Mouse (Mus musculus) limb, embryonic 12.5 days (tissue): ENCODE data around the gene Nudt1. TPM values are rescaled to one million over a fixed set of nuclear protein-coding genes. Genes with fewer than 3 reads are reported as not detected.

Source experiments
- ATAC-seq: fragments of 200-750 bp; cut with Nextera tagmentation; 2 replicates; pipeline ENCODE4 v1.8.0; 2017; ENCODE audit warnings: low read depth, moderate TSS enrichment; ENCODE audit not compliant: insufficient number of reproducible peaks, insufficient read depth, low FRiP score, low TSS enrichment
- H3K27ac ChIP-seq: fragments of 300-500 bp; sonication (generic); 2 replicates; pipeline ENCODE4 v1.5.1; 2016; ENCODE audit warnings: mild to moderate bottlenecking, moderate library complexity
- H3K27me3 ChIP-seq: fragments of 300-500 bp; sonication (generic); 2 replicates; pipeline ENCODE4 v1.6.1; 2016; ENCODE audit warnings: mild to moderate bottlenecking, moderate library complexity
- H3K36me3 ChIP-seq: fragments of 300-500 bp; sonication (generic); 2 replicates; pipeline ENCODE4 v1.6.1; 2016; ENCODE audit warnings: mild to moderate bottlenecking, moderate library complexity
- H3K4me1 ChIP-seq: fragments of 300-500 bp; sonication (generic); replicated peaks from 2 replicates; pipeline ENCODE4 v1.6.1; 2016
- H3K4me2 ChIP-seq: fragments of 300-500 bp; sonication (generic); 2 replicates; pipeline ENCODE4 v1.6.1; 2016; ENCODE audit warnings: mild to moderate bottlenecking, moderate library complexity
- H3K4me3 ChIP-seq: fragments of 300-500 bp; sonication (generic); replicated peaks from 2 replicates; pipeline ENCODE4 v1.5.1; 2016; ENCODE audit warnings: mild to moderate bottlenecking
- H3K9ac ChIP-seq: fragments of 300-500 bp; sonication (generic); replicated peaks from 2 replicates; pipeline ENCODE4 v1.6.1; 2016; ENCODE audit warnings: mild to moderate bottlenecking, moderate library complexity
- H3K9me3 ChIP-seq: fragments of 300-500 bp; sonication (generic); 2 replicates; pipeline ENCODE4 v1.6.1; 2016; ENCODE audit warnings: mild to moderate bottlenecking, moderate library complexity
- WGBS: fragments of 180-500 bp; shearing (Covaris S2); methylation state at CpG from one replicate; pipeline ENCODE4 v1.1.7; 2016; 5-methylcytosine and 5-hydroxymethylcytosine counted together
- polyA plus RNA-seq: library from polyadenylated mRNA; unstranded; fragments of >200 nt; fragmentation: Nextera tagmentation; extraction: Ambion mirVana; gene quantifications from 2 replicates; pipeline ENCODE4 v1.2.1, GENCODE M21; 2016

Gene Nudt1
- polyA plus RNA-seq, 1 experiment from 2014 or later, result 52.1 TPM

DNA sequence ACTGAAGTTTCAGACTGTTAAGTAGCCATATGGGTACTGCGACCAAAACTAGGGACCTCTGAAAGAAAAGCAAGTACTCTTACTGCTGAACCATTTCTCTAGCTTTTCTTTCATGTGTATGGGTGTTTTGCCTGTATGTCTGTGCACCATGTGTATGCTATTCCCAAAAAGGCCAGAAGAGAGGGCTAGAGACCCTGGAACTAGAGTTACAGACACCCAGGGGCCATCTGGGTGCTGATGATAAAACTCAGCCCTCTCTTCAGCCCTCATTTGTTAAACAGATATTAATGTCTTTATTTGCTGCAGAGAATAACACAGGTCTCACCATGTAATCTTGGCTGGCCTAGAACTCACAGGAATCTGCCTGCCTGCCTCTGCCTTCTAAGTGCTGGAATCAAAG is 63.0 kb downstream of the Nudt1 start:
- 80% methylated on average over 1 of the region's 1 CpGs for WGBS
- Histone ChIP-seq H3K9me3 (no peaks in the 10 kb centered on the region), H3K4me3 (no peak overlapping the region), H3K36me3 (no peaks in the 10 kb centered on the region), H3K27me3 (no peaks in the 10 kb centered on the region), H3K27ac (peak overlapping the region; percentile 70; the same call in 1 of the 2 replicates), H3K9ac (no peak overlapping the region), H3K4me2 (no peak overlapping the region), H3K4me1 (peaks cover 27% of the 10 kb centered on the region)
- ATAC-seq, result no peak

GRCm38 (mm10) chr5:140387236-140387635 is 65.8 kb downstream of the Nudt1 start:
- Histone ChIP-seq H3K9ac (no peak overlapping the region), H3K9me3 (no peaks in the 10 kb centered on the region), H3K4me2 (0 out of 2 replicates have a peak overlapping the region, but pooled peaks have one; percentile 96), H3K27me3 (no peaks in the 10 kb centered on the region; the same call in 1 of the 2 replicates), H3K36me3 (no peaks in the 10 kb centered on the region), H3K27ac (no peak overlapping the region), H3K4me3 (no peak overlapping the region), H3K4me1 (peaks cover 27% of the 10 kb centered on the region)
- WGBS, result 92% methylated on average over 7 of the region's 7 CpGs
- ATAC-seq, result no peak

Other genes starting within 250 kb of the Nudt1 start
- gene Mad1l1, start 104 bp upstream of the Nudt1 start, polyA plus RNA-seq, result 55.9 and 57.2 TPM in 2 replicates
- gene Mrm2, start 10.2 kb downstream of the Nudt1 start, polyA plus RNA-seq, result 21.7 and 25.2 TPM in 2 replicates
- 20.0 and 20.5 TPM in 2 replicates for gene Snx8, start 67.6 kb downstream of the Nudt1 start, polyA plus RNA-seq
- gene Eif3b, start 97.7 kb downstream of the Nudt1 start, polyA plus RNA-seq, result 187 and 189 TPM in 2 replicates
- not detected in 2 replicates for gene Gm4869, start 124.0 kb downstream of the Nudt1 start, polyA plus RNA-seq
- gene Chst12, start 183.9 kb downstream of the Nudt1 start, polyA plus RNA-seq, result 14.4 and 17.0 TPM in 2 replicates
- 0.36 TPM in 1 of 2 replicates, not detected in the other for gene Grifin, start 243.4 kb downstream of the Nudt1 start, polyA plus RNA-seq